Mouse (Mus musculus): ENCODE data around the gene Hap1. TPM values are rescaled to one million over a fixed set of nuclear protein-coding genes. Genes with fewer than 3 reads are reported as not detected.
"Not testable (repeated sequence)": the region's sequence is repeated elsewhere in the genome, so short reads cannot be mapped to it uniquely, and the experiment has no call there.

Gene Hap1
- polyA plus RNA-seq, 1 experiment from 2014 or later = 2.8 TPM

DNA sequence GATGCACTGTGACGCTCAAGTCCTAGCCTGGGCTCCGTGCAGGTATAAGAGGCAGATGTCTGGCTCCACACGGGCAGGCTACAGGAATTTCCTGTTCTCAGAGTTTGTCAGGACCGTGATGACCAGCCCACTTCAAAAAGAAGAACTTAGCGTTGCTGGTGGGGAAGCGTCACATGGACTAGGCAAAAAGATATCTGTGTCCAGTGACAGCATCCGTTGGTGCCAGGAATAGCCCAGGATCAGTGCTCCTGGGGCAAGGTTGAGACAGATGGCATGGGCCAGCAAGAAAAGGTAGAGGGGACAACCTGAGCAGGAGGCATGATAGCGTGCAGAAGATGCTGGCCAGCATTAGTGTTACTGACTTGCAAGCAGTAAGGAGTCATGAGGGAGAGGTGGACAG, 13.9 kb upstream of the Hap1 start:
- H3K36me3 ChIP-seq = peaks cover 49% of the 10 kb centered on the region

DNA sequence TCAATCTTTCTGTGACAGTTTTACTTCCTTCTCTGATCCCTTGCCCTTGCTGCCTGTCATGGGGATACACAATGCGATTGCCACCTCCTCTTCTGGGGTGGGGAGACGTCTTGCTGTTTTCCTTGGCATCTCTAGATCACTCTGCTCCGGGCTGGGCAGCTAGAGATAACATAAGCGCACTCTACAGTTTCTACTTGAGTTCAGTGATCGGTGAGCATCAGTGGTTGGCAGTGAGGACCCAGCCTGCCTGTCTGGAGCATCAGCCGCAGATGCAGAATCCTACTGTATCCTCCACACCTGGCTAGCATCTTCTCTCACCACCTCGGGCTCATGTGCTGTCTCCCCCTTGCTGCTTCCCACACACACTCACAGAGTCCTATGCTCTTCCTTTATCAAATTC, 13.2 kb upstream of the Hap1 start:
- WGBS = 62% methylated on average over 7 of the region's 7 CpGs
- Histone ChIP-seq H3K27me3 (no peaks in the 10 kb centered on the region), H3K4me3 (no peak overlapping the region), H3K27ac (no peak overlapping the region), H3K9ac (no peak overlapping the region), H3K4me2 (no peak overlapping the region), H3K9me3 (no peaks in the 10 kb centered on the region), H3K36me3 (peaks cover 46% of the 10 kb centered on the region), H3K4me1 (no peaks in the 10 kb centered on the region; the same call in 1 of the 2 replicates)
- ATAC-seq (ENCODE audit: insufficient number of reproducible peaks, low FRiP score, low TSS enrichment, low read depth) = no peak

More for the DNA sequence above, 13.9 kb upstream of the Hap1 start:
- no peak overlapping the region for H3K4me3 ChIP-seq
- H3K4me2 ChIP-seq = no peak overlapping the region
- H3K27me3 ChIP-seq = no peaks in the 10 kb centered on the region
- H3K9me3 ChIP-seq = no peaks in the 10 kb centered on the region
- H3K27ac ChIP-seq = no peak overlapping the region
- WGBS = 69% methylated on average over 8 of the region's 8 CpGs
- no peaks in the 10 kb centered on the region; the same call in 1 of the 2 replicates for H3K4me1 ChIP-seq
- no peak overlapping the region for H3K9ac ChIP-seq
- ATAC-seq (ENCODE audit: insufficient number of reproducible peaks, low FRiP score, low TSS enrichment, low read depth) = no peak

DNA sequence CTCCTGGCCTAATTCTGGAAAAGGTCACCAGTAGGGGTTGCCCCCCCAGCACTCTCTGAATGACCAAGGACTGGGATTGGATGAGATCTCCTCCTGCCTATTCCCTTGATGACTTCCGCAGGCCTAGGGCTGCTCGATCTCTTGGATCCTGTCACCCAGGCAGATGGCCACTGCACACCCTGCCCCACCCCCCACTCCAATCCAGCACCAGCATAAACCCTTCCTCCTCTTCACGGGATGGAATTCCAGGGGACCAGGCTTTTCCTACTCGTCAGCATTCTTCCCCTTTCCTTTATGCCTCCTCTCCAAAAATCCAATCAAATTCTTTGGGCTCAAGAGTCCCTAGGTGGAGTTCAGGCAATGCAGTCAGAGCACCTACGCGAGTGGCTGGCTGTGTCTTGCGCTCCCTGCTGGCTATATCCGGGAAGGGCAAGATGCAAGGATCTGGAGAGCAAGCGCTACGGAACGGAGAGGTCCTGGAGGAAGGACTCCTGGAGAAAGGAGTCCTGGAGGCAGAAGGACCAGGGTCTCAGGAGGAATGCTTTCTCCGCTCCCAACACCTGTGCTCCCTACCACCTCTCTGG, 7.1 kb upstream of the Hap1 start:
- 16% methylated on average over 12 of the region's 12 CpGs for WGBS
- ATAC-seq (ENCODE audit: insufficient number of reproducible peaks, low FRiP score, low TSS enrichment, low read depth) = no peak
- H3K4me2 ChIP-seq = no peak overlapping the region
- H3K4me3 ChIP-seq = no peak overlapping the region
- no peak overlapping the region for H3K27ac ChIP-seq
- H3K9ac ChIP-seq = no peak overlapping the region
- peaks cover 6% of the 10 kb centered on the region for H3K4me1 ChIP-seq
- peaks cover 23% of the 10 kb centered on the region for H3K27me3 ChIP-seq
- H3K9me3 ChIP-seq = no peaks in the 10 kb centered on the region
- H3K36me3 ChIP-seq = no peaks in the 10 kb centered on the region

DNA sequence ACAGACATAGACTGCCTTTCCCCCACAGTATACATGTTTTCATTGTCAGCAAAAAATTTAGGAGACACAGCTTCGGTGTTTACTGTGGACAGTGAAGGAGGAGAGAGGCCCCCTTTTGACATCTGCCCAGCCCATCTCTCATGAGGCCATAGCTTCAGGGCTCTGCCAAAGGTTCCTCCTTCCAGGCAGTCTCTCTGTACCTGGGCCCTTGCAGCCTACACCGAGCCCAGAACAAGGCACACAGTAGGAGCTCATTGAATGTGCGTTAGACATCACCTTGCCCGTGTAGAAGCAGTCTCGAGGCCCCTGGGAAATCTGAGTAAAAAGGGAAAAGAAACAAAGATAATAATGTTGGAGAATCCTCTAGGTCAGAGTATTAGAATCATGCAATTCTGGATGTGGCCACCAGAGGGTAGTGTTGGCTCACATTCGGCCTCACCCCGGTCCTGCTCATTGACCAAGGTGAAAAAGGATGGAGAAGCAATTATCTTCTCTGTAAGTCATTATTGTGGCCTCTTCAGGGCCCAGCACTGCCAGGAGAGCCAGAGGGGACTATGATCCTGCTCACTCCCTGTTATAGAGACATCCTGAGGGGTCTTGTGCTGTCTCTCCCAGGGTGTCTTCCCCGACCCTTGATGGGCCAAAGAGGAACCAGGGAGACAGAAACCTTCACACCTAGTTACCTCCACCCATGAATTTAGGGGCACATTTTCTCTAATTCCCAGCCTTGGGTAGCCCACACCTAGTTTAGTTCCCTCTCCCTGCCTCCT, 6.5 kb upstream of the Hap1 start:
- H3K4me1 ChIP-seq = peaks cover 6% of the 10 kb centered on the region
- H3K9ac ChIP-seq = no peak overlapping the region
- no peak overlapping the region for H3K4me2 ChIP-seq
- H3K27me3 ChIP-seq = peaks cover 28% of the 10 kb centered on the region
- H3K4me3 ChIP-seq = no peak overlapping the region
- H3K27ac ChIP-seq = no peak overlapping the region
- no peaks in the 10 kb centered on the region for H3K36me3 ChIP-seq
- H3K9me3 ChIP-seq = no peaks in the 10 kb centered on the region
- no peak for ATAC-seq (ENCODE audit: insufficient number of reproducible peaks, low FRiP score, low TSS enrichment, low read depth)
- 15% methylated on average over 8 of the region's 8 CpGs for WGBS

DNA sequence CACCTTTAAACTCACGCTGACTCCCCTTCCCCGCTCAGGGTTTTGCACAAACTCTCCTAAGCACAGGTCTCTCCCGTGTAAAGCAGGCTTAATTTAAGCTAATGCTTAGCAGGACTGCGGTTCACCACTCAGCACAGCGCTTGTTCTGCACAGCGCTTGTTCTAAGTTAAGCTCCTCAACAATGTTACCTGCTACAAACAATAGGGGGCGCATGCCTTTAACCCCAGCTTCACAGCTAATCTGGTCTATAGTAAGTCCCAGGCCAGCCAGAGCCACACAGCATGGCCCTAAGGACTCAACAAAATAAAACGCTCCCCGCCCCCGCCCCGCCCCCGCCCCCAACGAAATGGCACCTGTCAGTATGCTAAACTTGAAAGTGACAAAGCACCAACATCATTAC, 5.1 kb upstream of the Hap1 start:
- Histone ChIP-seq H3K27me3 (peaks cover 41% of the 10 kb centered on the region), H3K4me1 (peaks cover 13% of the 10 kb centered on the region)
- not testable (repeated sequence) for H3K4me2 ChIP-seq; H3K36me3 ChIP-seq; H3K4me3 ChIP-seq; H3K9me3 ChIP-seq; H3K9ac ChIP-seq; ATAC-seq (ENCODE audit: insufficient number of reproducible peaks, low FRiP score, low TSS enrichment, low read depth); H3K27ac ChIP-seq
- 0% methylated on average over 1 of the region's 13 CpGs for WGBS

DNA sequence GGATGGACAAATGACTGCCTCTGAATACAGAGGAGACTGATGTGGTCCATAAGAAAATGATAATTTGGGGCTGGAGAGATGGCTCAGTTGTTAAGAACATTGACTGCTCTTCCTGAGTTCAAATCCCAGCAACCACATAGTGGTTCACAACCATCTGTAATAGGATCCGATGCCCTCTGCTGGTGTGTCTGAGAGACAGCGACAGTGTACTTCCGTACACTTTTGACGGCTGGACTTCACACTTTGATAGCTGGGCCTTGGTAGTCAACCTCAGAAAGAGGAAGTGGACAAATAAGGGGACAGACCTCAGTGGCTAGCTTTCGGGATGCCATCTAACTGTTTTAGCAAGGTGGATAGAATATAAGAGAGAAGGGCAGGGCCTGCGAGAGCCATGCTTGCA, 4.2 kb upstream of the Hap1 start:
- Histone ChIP-seq H3K9ac (no peak overlapping the region), H3K36me3 (no peaks in the 10 kb centered on the region), H3K9me3 (no peaks in the 10 kb centered on the region), H3K4me2 (no peak overlapping the region), H3K4me1 (peaks cover 21% of the 10 kb centered on the region), H3K27me3 (peaks cover 50% of the 10 kb centered on the region), H3K4me3 (no peak overlapping the region), H3K27ac (no peak overlapping the region)
- WGBS = 78% methylated on average over 6 of the region's 6 CpGs
- no peak for ATAC-seq (ENCODE audit: insufficient number of reproducible peaks, low FRiP score, low TSS enrichment, low read depth)

DNA sequence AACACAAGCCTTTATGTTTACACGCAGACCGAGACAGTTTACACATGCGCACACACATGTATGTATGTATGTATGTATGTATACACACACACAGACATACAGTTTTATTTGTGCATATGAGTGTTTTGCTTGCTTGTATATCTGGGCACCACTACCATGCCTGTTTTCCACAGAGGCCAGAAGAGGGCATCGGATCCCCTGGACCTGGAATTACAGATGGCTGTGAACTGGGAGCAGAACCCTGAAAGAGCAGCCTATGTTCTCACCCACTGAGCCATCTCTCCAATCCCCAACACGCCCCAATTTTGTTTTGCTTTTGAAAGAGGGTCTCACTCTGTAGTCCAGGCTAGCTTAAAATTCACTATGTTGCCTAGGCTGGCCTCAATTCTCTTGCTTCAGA, 1.5 kb upstream of the Hap1 start:
- WGBS = 52% methylated on average over 5 of the region's 5 CpGs
- Histone ChIP-seq H3K4me3 (no peak overlapping the region), H3K4me2 (no peak overlapping the region), H3K9ac (no peak overlapping the region), H3K27ac (no peak overlapping the region), H3K9me3 (no peaks in the 10 kb centered on the region), H3K36me3 (no peaks in the 10 kb centered on the region), H3K4me1 (peaks cover 20% of the 10 kb centered on the region), H3K27me3 (peaks cover 78% of the 10 kb centered on the region)
- no peak for ATAC-seq (ENCODE audit: insufficient number of reproducible peaks, low FRiP score, low TSS enrichment, low read depth)

DNA sequence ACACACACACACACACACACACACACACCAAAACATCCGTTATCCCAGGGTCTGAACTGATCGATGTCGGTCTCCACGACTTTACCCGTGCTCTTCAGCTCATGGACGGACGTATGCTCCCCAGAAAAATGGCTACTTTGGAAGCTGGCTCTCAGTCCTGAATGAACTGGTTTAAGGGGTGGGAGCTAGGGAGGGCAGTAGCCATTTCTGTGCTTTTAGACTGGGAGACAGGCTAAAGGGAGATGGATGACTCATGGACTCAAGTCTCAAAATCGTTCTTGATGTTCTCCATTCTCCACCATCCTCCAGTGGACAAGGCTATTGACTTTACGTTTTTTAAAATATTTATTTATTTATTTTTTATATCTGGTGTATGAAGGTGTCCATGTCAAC, 887 bp upstream of the Hap1 start:
- H3K36me3 ChIP-seq = no peaks in the 10 kb centered on the region
- H3K4me2 ChIP-seq = peak overlapping the region; percentile 99; the same call in 1 of the 2 replicates
- no peak for ATAC-seq (ENCODE audit: insufficient number of reproducible peaks, low FRiP score, low TSS enrichment, low read depth)
- no peak overlapping the region for H3K27ac ChIP-seq
- peaks cover 81% of the 10 kb centered on the region for H3K27me3 ChIP-seq
- peaks cover 20% of the 10 kb centered on the region for H3K4me1 ChIP-seq
- H3K9me3 ChIP-seq = no peaks in the 10 kb centered on the region
- H3K4me3 ChIP-seq = peak overlapping the region; percentile 54; the same call in 1 of the 2 replicates
- WGBS = 25% methylated on average over 9 of the region's 9 CpGs
- no peak overlapping the region for H3K9ac ChIP-seq

DNA sequence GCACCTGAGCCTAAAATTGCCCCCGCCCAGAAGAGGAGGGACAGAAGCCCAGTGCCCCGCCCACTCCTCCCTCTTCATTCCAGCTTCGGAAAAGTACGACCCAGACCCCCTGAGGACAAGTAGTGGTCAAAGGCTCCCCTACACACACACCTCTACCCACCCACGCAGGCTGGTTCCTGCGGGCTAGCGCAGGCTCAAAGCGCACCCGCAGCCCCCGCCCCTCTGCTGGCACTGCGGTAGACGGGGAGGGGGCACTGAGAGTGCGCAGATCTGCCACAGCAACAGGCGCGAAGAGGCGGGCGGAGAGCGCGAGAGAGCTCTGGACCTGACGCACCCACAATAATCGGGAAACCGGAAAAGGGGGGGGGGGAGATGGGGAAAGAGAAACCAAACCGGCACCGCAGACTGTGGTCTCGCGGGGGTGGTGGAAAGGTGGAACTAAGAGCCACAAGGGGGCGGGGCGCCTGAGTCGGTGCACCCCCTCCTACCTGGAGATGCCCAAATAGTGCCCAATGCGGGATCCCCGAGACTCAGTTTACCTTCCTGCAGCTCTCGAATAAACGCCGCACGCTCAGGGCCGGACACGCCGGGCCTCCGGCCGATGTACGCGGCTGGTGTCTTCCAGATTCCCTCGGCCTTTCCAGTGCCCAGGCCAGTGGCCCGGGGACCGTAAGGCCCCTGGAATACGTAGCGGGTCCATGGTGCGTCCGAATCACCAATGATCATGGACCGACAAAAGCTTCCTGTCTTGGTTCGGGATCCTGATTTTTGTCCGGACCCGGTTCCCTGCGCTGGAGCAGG, 577 bp downstream of the Hap1 start:
- no peak overlapping the region for H3K27ac ChIP-seq
- WGBS = under 1% methylated on average over 49 of the region's 54 CpGs
- ATAC-seq (ENCODE audit: insufficient number of reproducible peaks, low FRiP score, low TSS enrichment, low read depth) = no peak
- peaks cover 20% of the 10 kb centered on the region for H3K4me1 ChIP-seq
- H3K4me3 ChIP-seq = peak overlapping the region; percentile 54
- H3K4me2 ChIP-seq = peak overlapping the region; percentile 99
- no peaks in the 10 kb centered on the region for H3K9me3 ChIP-seq
- peaks cover 86% of the 10 kb centered on the region for H3K27me3 ChIP-seq
- peak overlapping the region; percentile 44 for H3K9ac ChIP-seq
- H3K36me3 ChIP-seq = no peaks in the 10 kb centered on the region

DNA sequence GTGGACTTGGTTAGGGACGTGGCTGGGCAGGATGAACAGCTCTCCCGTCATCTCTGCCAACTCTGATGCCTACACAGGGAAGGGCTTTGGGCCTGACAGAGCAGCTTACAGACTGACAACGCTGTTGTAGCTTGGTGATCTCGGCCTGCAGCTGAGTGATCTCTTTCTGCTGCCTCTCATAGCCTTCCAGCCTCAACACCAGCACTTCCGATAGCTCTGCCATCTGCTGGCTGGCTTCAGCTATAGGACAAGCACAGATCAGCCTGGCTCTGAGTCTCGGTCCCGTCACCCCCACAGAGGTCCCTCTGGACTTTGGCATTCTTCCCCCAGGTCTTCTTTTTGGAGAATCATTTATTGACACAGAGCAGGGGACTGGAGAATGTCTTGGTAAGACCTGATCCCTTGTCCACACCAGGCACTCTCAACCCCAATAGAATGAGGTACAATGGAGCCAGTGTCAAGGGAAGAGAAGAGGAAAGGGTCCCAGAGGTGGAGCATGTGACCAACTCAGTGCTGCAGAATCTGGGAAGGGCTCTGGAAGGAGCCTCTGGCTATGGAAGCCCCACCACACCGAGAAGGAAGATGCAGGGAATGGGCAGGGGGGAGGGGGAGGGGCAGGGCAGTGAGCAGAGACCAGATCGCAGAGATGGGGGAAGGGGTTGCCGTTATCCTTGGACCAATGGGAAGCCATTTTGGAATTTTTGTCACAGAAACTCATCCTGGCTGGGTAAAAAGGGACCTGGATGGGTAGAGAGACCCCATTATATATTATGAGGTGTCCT, 3.7 kb downstream of the Hap1 start:
- no peak overlapping the region for H3K4me2 ChIP-seq
- ATAC-seq (ENCODE audit: insufficient number of reproducible peaks, low FRiP score, low TSS enrichment, low read depth) = no peak
- no peaks in the 10 kb centered on the region for H3K36me3 ChIP-seq
- peaks cover 20% of the 10 kb centered on the region for H3K4me1 ChIP-seq
- H3K9ac ChIP-seq = no peak overlapping the region
- 31% methylated on average over 10 of the region's 10 CpGs for WGBS
- H3K27me3 ChIP-seq = peaks cover 66% of the 10 kb centered on the region
- no peaks in the 10 kb centered on the region for H3K9me3 ChIP-seq
- H3K4me3 ChIP-seq = no peak overlapping the region
- H3K27ac ChIP-seq = no peak overlapping the region

DNA sequence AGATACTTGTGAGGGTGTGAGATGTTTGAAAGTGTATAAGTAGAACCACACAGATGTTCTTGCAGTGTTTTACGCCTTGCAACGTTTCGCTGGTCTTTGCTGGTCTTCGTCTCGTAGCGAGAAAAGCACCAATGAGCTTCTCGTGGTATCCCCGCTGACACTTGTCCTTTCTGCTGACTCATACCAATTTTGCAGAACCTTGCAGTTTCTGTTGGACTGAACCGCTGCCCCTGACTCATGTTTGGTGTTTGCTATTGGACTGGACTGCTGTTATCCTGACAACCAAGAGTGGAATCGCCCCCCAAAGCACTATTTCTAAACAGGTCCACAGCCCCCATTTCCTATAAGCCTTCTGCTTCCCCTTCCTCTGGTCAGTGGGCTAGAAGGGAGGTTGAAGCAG, 11.7 kb downstream of the Hap1 start:
- WGBS = 87% methylated on average over 10 of the region's 10 CpGs
- no peak overlapping the region for H3K9ac ChIP-seq
- H3K27ac ChIP-seq = no peak overlapping the region
- peaks cover 4% of the 10 kb centered on the region; the same call in 1 of the 2 replicates for H3K27me3 ChIP-seq
- no peak overlapping the region for H3K4me2 ChIP-seq
- no peaks in the 10 kb centered on the region for H3K36me3 ChIP-seq
- H3K4me1 ChIP-seq = no peaks in the 10 kb centered on the region
- no peak overlapping the region for H3K4me3 ChIP-seq
- no peaks in the 10 kb centered on the region for H3K9me3 ChIP-seq
- no peak for ATAC-seq (ENCODE audit: insufficient number of reproducible peaks, low FRiP score, low TSS enrichment, low read depth)
